Mouse (Mus musculus) CH12F3 (cell line): ENCODE measurements around the gene E030018B13Rik.

ENCODE experiments used
- in situ Hi-C: fragments of 300-500 bp; cut with MboI; formaldehyde crosslinking; loops from 2 replicates; pipeline ENCODE4 v1.14.3; 2020; ENCODE audit warnings: low sequenced_read_pairs

The E030018B13Rik gene

GRCm38 (mm10) chr7:63936188-63936985, 19.7 kb downstream of the E030018B13Rik start:
- in situ Hi-C loops = no loop called here

DNA sequence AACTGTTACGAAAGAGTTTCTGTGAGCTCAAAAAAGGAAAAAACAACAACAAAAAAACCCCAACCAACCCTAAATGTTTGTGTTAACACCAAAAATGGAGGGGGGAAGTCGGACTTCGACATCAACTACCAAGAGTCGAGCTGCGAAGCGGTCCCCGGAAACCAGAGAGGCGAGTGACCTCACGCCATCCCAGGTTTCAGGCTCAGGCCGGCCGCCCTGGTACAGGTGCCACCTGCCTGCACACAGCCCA, 20.3 kb downstream of the E030018B13Rik start:
- in situ Hi-C loops = no loop called here

GRCm38 (mm10) chr7:63937236-63938065, 20.8 kb downstream of the E030018B13Rik start:
- in situ Hi-C loops = no loop called here

- in situ Hi-C loops = no loop called here
Measured at GRCm38 (mm10) chr7:63938066-63938913, 21.6 kb downstream of the E030018B13Rik start.

- in situ Hi-C loops = no loop called here
Measured at GRCm38 (mm10) chr7:63938914-63939396, 22.3 kb downstream of the E030018B13Rik start, which contains the start of gene Klf13. TSS of gene Klf13 (minus strand) at chr7:63938915.

DNA sequence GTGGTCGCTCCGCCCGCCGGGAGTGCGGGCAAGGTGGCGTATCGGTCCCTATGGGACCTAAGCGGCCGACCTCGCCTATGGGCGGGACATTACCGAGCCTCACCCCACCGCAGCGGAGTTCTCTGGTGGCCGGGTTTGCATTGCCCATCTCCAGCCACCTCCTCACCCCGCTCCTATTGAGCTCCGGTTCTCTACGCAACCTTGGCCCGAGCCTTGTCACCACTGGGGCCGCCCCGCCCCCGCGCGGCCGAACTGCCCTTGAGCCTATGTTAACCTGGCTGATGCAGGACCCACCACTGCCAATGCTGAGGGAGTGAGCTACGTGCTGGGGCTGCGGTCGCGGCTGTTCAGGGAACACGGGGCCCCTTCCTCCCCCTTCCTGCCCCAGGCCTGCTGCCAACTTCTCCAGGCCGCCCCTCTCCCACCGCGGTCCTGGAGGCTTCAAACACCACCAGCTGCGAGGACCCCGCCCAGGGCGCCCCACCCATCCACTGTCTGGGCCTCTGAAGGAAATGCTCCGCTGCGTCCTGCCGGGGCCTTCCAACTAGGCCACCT, 22.8 kb downstream of the E030018B13Rik start:
- in situ Hi-C loops = no loop called here

- in situ Hi-C loops = no loop called here
Measured at GRCm38 (mm10) chr7:63940321-63940720, 23.7 kb downstream of the E030018B13Rik start.

- in situ Hi-C loops = no loop called here
Measured at GRCm38 (mm10) chr7:63941050-63941449, 24.4 kb downstream of the E030018B13Rik start.

DNA sequence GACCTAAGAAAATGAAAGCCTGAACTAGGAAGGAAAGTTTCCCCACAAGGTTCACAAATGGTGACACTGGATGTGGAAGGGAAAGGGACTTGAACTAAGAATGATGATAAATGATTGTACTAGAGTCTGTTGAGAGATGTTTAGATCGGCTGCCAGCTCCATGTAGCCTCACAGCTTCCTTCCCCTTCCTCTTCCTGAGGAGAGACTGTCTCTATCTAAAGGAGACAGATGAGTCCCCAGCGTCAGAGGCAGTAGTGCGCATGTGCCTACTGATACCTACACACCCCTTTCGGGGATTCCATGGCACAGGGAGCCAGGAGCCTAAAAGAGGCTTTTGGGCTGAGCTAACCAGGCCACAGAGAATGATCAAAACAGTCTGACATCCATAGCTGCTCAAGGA, 24.8 kb downstream of the E030018B13Rik start:
- in situ Hi-C loops = no loop called here

DNA sequence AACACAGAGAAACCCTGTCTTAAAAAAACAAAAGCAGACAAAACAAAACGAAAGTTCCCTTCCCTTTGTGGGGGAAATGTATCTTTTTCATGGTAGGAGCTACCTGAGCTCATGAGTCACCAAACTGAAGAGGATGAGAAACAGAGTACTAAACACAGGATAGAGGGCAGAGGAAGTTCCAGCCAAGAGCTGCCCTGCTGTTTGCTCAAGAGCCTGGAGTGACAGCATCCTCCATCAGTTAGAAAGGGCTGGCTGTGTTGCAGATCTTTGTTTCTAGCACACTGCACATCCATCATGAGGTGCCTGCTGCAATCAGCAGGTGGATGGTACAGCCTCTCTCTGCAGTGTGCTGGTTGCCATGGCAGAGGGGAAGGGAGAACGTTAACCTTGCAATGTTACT, 27.3 kb downstream of the E030018B13Rik start:
- in situ Hi-C loops = no loop called here

GRCm38 (mm10) chr7:63947514-63948487, 31.1 kb downstream of the E030018B13Rik start:
- in situ Hi-C loops = no loop called here

- in situ Hi-C loops = no loop called here
Measured at GRCm38 (mm10) chr7:63949176-63949575, 32.5 kb downstream of the E030018B13Rik start.

DNA sequence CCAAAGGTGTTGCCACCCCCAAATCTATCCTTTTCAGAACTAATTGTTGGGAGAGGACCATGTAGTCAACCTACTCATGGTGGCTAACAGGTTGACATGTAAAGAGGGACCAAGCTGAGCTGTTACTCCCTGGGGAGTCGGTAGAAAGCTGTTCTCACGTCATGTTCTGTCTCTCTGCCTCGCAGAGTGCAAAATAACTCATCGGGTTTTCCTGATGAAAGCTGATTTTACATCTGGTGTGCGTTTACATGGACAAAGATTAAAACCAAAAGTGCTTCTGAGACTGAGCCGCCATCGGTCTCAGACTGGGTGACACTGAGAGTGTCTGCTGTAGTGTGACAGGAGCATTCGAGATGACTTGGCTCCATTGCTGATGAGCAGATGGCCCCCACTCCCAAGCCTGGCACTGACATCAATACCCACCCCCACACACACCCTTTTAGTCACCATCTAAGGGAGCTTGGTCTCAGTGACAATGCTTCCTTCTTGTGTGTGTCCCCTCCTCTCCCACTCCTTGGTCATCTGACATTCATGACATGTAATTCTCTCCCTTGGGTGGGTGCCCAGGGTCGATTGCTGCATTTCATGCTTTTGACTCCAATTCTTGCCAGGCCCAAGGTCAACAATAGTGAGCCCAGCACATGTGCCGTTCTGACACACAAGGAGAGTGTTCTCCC, 34.4 kb downstream of the E030018B13Rik start:
- in situ Hi-C loops = no loop called here

- in situ Hi-C loops = no loop called here
Measured at GRCm38 (mm10) chr7:63952077-63952898, 35.6 kb downstream of the E030018B13Rik start.

GRCm38 (mm10) chr7:63955440-63955839, 38.8 kb downstream of the E030018B13Rik start:
- in situ Hi-C loops = no loop called here

DNA sequence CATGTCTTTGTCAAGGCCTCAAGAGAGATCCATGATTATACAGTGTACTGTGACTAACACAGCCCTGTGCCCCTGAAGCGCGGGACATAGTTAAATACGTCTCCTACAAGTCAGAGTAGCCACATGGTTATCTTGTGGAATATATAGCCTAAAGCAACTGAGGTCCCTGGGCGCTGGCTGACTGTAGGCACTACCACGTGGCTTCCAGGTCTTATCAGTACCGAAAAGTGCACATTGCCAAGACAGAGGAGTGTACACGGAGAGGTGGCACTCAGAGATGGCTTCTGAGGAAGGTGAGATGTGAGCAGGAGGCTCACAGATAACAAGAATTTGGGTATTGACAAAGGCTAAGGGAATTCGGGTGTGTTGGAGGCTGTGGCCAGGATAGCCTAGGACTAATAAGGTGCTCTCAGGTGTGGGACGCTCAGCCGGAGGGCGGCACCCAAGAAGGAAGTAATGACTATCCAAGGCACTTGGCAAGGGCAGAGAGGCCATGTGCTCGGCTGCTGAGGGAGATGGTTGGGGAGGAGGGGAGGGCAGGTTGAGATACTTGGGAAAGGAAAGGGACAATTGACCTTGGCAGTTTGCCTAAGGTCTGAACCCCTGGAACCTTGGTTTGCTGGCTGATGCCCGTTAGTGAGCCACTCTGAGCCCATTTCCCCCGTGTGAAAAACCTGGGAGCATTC, 39.6 kb downstream of the E030018B13Rik start:
- in situ Hi-C loops = no loop called here

DNA sequence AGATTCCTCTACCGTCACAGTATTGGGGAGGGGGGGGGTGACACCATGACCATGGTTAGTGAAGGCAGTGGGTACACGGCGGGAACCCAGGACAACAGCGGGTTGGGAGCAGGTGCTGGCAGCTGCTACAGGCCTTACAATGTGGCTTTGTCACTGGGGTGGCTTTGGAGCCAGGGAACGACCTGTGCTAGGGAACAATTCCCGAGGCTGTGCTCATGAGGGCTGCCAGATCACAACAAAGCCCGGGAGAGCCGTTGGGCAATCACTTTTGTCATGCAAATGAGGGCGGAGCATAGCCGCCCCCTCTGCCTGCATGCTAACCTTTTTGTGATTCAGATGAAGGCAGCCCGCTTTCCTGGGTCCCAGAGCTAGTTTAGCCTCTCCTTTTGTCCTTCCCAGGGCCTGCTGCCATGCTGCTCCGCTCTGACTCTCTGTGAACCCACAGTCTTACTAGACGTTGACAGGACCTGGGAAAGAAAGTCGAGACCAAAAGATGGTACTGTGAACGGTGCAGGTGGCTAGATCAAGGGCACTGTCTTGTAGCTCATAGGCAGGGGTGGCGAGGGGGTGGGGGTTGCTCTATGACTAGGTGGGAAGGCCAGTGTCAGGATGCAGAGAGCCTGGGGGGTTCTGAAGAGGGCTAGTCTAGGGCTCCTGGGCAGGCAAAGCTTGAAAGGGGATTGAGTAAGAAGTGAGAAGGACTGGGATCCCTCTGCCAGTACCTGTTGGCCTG, 40.5 kb downstream of the E030018B13Rik start:
- in situ Hi-C loops = no loop called here
